Mouse (Mus musculus) testis, adult 2 months (tissue): ENCODE measurements around the gene Aldh1b1. TPM values are rescaled to one million over a fixed set of nuclear protein-coding genes. Genes with fewer than 3 reads are reported as not detected.

Source experiments
- H3K27ac ChIP-seq: fragments of 200-500 bp; 2 replicates; pipeline ENCODE4 v1.5.1; 2012; ENCODE audit warnings: low read depth, low read length; ENCODE audit not compliant: control insufficient read depth, insufficient read depth
- H3K27me3 ChIP-seq: fragments of 200-500 bp; 2 replicates; pipeline ENCODE4 v1.6.1; 2012; ENCODE audit warnings: mild to moderate bottlenecking, low read length, moderate library complexity; ENCODE audit not compliant: control insufficient read depth, insufficient read depth
- H3K36me3 ChIP-seq: fragments of 200-500 bp; 2 replicates; pipeline ENCODE4 v1.6.1; 2012; ENCODE audit warnings: mild to moderate bottlenecking, low read length; ENCODE audit not compliant: control insufficient read depth, insufficient read depth
- H3K4me1 ChIP-seq: fragments of 200-500 bp; 2 replicates; pipeline ENCODE4 v1.6.1; 2012; ENCODE audit warnings: low read length; ENCODE audit not compliant: control insufficient read depth, insufficient read depth
- H3K4me3 ChIP-seq: fragments of 200-500 bp; 2 replicates; pipeline ENCODE4 v1.5.1; 2012; ENCODE audit warnings: low read depth, mild to moderate bottlenecking, low read length, moderate library complexity, mixed read lengths; ENCODE audit not compliant: control insufficient read depth
- CTCF ChIP-seq: fragments of 200-500 bp; IDR thresholded peaks from 2 replicates; pipeline ENCODE4 v1.5.1; 2012; ENCODE audit warnings: low read depth, mild to moderate bottlenecking, inconsistent platforms, low read length, moderate library complexity; ENCODE audit not compliant: control insufficient read depth, insufficient read depth, insufficient replicate concordance
- POLR2A ChIP-seq: fragments of 200-500 bp; IDR thresholded peaks from 2 replicates; pipeline ENCODE4 v1.6.1; 2012; ENCODE audit warnings: low read depth, mild to moderate bottlenecking, inconsistent platforms, low read length, moderate library complexity; ENCODE audit not compliant: control insufficient read depth
- polyA plus RNA-seq: library from polyadenylated mRNA; depleted of rRNA; stranded (reverse); fragments of >200 nt; gene quantifications from 2 replicates; pipeline ENCODE4 v1.2.3, GENCODE M21; 2012; rRNA removed

The Aldh1b1 gene
- polyA plus RNA-seq, 1 experiment, result 9.8 TPM

DNA sequence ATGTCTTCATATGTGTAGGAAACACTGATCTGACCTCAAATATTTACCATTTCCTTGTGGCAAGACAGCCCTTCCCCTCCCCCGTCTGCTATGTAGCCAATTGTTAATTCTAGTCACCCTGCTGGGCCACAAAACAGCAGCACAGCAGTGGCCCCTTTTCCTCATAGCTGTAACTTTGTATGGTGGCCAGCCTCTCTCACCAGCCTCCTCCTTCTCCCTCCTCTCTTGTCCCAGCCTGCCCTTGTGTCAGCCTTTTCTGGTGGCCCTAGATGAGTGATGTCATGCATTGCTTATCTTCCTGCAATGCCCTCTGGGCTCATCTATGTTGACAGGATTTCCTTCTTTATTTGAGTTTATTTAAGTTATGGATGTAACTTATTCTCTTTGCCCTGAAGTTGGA is 50.6 kb downstream of the Aldh1b1 start:
- Histone ChIP-seq H3K27me3 (no peaks in the 10 kb centered on the region), H3K36me3 (no peaks in the 10 kb centered on the region), H3K4me3 (no peak overlapping the region), H3K4me1 (peaks cover 5% of the 10 kb centered on the region), H3K27ac (no peak overlapping the region)
- TF ChIP-seq CTCF (no peak), POLR2A (no peak)

DNA sequence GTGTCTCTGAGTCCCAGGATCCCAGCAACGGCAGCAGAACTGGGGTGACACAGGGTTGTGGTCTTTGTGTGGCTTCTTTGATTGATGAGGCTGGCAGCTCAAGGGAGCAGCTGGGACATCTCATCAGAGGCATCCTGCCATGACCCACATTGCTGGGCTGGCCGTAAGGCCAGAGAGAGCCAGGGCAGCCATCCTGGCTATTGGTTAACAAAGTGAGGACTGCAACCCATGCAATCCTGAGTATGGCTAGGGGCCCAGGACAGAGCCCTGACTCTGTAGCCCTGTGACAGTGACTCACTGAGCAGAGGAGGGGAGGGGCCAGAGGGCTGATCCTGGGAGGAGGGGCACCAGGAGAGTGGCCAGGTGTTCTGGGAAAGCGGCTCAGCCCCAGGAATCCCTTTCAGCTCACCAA is 52.8 kb downstream of the Aldh1b1 start:
- H3K27ac ChIP-seq, result no peak overlapping the region
- no peak overlapping the region for H3K4me3 ChIP-seq
- no peaks in the 10 kb centered on the region for H3K27me3 ChIP-seq
- H3K36me3 ChIP-seq, result no peaks in the 10 kb centered on the region
- TF ChIP-seq CTCF (no peak), POLR2A (no peak)
- H3K4me1 ChIP-seq, result peaks cover 6% of the 10 kb centered on the region

DNA sequence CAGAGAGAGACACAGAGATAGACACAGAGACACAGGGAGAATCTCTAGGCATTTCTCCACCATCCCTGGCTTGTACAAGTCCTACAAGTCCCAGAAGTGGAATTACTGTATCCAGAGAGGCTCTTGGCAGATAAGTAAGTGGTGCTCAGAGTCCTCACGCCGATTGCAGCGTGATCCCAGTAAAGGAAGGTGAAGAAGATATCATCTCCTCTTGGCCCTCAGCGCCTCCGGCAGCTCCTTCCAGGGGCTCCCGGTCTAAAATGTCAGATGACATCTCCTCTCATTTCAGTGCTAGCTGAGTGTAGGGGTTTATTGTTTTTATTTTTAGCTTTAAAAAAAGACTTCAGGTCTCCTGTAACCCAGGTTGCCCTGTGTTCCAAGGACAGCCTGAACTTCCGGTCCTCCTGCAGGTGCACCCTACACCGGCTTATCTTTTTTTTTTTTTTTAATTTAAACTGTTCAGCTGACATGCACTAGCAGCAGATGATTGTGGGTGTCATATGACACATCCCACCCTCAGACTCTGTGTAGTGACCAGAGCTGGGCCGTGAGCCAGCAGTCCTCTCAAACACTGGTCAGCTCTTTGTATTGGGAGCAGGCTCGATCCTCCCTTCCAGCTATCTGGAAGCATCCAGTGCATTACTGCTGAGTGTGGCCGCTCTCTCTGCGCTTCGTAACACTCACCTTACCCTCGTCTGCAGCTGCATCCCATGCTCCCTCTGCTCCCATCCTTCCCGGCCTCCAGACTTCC is 54.8 kb downstream of the Aldh1b1 start:
- Histone ChIP-seq H3K4me1 (peaks cover 6% of the 10 kb centered on the region), H3K27ac (no peak overlapping the region), H3K4me3 (no peak overlapping the region), H3K27me3 (no peaks in the 10 kb centered on the region), H3K36me3 (no peaks in the 10 kb centered on the region)
- no peak for TF ChIP-seq CTCF

Other genes with a start within 250 kb of the Aldh1b1 start
- 0.24 and 0.25 TPM in 2 replicates for gene Igfbpl1, start 27.9 kb downstream of the Aldh1b1 start, polyA plus RNA-seq
- 0.48 and 0.52 TPM in 2 replicates for gene Stra6l, start 49.6 kb downstream of the Aldh1b1 start, polyA plus RNA-seq
- 15.6 and 15.9 TPM in 2 replicates for gene Ccdc180, start 91.3 kb downstream of the Aldh1b1 start, polyA plus RNA-seq
- gene Tdrd7, start 166.3 kb downstream of the Aldh1b1 start, polyA plus RNA-seq, result 94.9 and 98.5 TPM in 2 replicates
- 24.7 and 29.7 TPM in 2 replicates for gene Tmod1, start 239.9 kb downstream of the Aldh1b1 start, polyA plus RNA-seq